Mouse (Mus musculus) ES-Bruce4 (cell line): ENCODE measurements at regions not wholly inside any gene's neighbourhood (a gene's known extent, or its start where the extent isn't known, plus 50 kb on each side); places are given as distances from the start of the nearest gene placed in this dataset.

Source experiments
- H3K27ac ChIP-seq: 2 replicates; pipeline ENCODE4 v1.5.1; 2012; ENCODE audit warnings: low read length, inconsistent platforms; ENCODE audit not compliant: insufficient read depth
- H3K27me3 ChIP-seq: 2 replicates; pipeline ENCODE4 v1.6.1; 2012; ENCODE audit warnings: mild to moderate bottlenecking, low read length, inconsistent platforms; ENCODE audit not compliant: control insufficient read depth, poor library complexity, insufficient read depth, severe bottlenecking
- H3K36me3 ChIP-seq: 2 replicates; pipeline ENCODE4 v1.6.1; 2012; ENCODE audit warnings: inconsistent platforms, mild to moderate bottlenecking, low read length, moderate library complexity; ENCODE audit not compliant: control insufficient read depth, poor library complexity, insufficient read depth, severe bottlenecking
- H3K4me1 ChIP-seq: one replicate; pipeline ENCODE4 v1.8.1; 2011; ENCODE audit warnings: low read length; ENCODE audit not compliant: control insufficient read depth, insufficient read depth
- H3K4me3 ChIP-seq: 2 replicates; pipeline ENCODE4 v1.5.1; 2011; ENCODE audit warnings: low read depth, mild to moderate bottlenecking, low read length
- H3K9ac ChIP-seq: 2 replicates; pipeline ENCODE4 v1.6.1; 2012; ENCODE audit warnings: low read depth, mild to moderate bottlenecking, inconsistent platforms; ENCODE audit not compliant: poor library complexity, severe bottlenecking
- H3K9me3 ChIP-seq: replicated peaks from 2 replicates; pipeline ENCODE4 v1.6.1; 2012; ENCODE audit warnings: mild to moderate bottlenecking, low read length, inconsistent platforms; ENCODE audit not compliant: control insufficient read depth, poor library complexity, insufficient read depth, severe bottlenecking
- CTCF ChIP-seq: IDR thresholded peaks from one replicate; pipeline ENCODE4 v1.8.1; 2011; ENCODE audit warnings: low read depth, low read length
- EP300 ChIP-seq: IDR thresholded peaks from 2 replicates; pipeline ENCODE4 v1.6.1; 2011; ENCODE audit warnings: low read depth, low read length; ENCODE audit not compliant: insufficient read depth
- POLR2A ChIP-seq: IDR thresholded peaks from one replicate; pipeline ENCODE4 v1.8.1; 2011; ENCODE audit warnings: low read length; ENCODE audit not compliant: insufficient read depth

DNA sequence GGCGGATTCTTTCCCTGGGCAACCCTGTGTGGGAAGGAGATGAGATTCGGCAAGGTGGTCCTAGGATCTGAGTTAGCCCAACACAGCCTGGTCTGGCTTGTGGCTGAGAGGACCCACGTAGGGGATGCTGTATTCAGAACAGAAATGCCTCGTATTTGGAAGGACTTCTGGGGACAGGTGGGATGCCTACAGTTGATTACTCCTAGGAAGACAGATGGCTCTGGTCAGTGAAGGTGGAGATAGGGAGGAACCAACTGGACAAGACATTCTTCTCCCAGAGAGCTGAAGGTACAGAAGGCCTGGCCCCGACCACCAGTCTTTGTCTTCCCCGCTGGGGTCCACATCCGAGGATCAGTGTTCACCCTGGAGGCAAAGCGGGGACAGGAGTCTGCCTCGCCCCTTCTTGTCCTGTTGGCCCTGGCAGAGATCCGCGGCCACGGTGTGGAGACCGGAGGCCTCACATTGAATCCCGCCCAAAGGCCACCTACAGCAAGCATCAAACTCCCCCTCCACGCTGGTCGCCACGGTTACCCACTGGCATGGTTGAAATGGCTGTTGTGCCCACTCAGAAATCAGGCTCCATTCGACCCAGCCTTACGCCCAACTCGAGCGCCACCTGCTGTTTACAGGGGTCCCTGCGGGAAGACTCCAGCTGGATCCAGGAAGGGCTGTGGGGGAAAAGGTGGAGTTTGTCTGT lies 182.4 kb downstream of the Cdc5l start:
- Histone ChIP-seq H3K27me3 (no peaks in the 10 kb centered on the region), H3K4me3 (peak overlapping the region; percentile 35), H3K9ac (no peak overlapping the region), H3K9me3 (no peaks in the 10 kb centered on the region), H3K4me1 (no peaks in the 10 kb centered on the region), H3K27ac (no peak overlapping the region), H3K36me3 (no peaks in the 10 kb centered on the region)
- peak; percentile 85 for TF ChIP-seq CTCF
- TF ChIP-seq POLR2A = no peak

GRCm38 (mm10) chr17:45250450-45250849 lies 183.1 kb downstream of the Cdc5l start:
- H3K27ac ChIP-seq = no peak overlapping the region

GRCm38 (mm10) chr17:45247142-45248137 lies 186.1 kb downstream of the Cdc5l start:
- Histone ChIP-seq H3K36me3 (no peaks in the 10 kb centered on the region), H3K27me3 (no peaks in the 10 kb centered on the region), H3K9ac (no peak overlapping the region), H3K4me3 (no peak overlapping the region), H3K4me1 (no peaks in the 10 kb centered on the region), H3K27ac (no peak overlapping the region), H3K9me3 (no peaks in the 10 kb centered on the region)
- TF ChIP-seq POLR2A (no peak), EP300 (no peak), CTCF (no peak)

More at GRCm38 (mm10) chr17:45250450-45250849, 183.1 kb downstream of the Cdc5l start:
- Histone ChIP-seq H3K36me3 (no peaks in the 10 kb centered on the region), H3K4me3 (no peak overlapping the region), H3K27me3 (no peaks in the 10 kb centered on the region), H3K9ac (no peak overlapping the region), H3K9me3 (no peaks in the 10 kb centered on the region), H3K4me1 (no peaks in the 10 kb centered on the region)
- no peak for TF ChIP-seq CTCF
- TF ChIP-seq EP300 = no peak
- no peak for TF ChIP-seq POLR2A

- Histone ChIP-seq H3K27ac (no peak overlapping the region), H3K9me3 (no peaks in the 10 kb centered on the region), H3K36me3 (no peaks in the 10 kb centered on the region), H3K4me1 (no peaks in the 10 kb centered on the region), H3K9ac (no peak overlapping the region), H3K27me3 (no peaks in the 10 kb centered on the region), H3K4me3 (no peak overlapping the region)
- TF ChIP-seq POLR2A (no peak), CTCF (no peak), EP300 (no peak)
Measured at GRCm38 (mm10) chr17:45244870-45245269, 188.7 kb downstream of the Cdc5l start.

DNA sequence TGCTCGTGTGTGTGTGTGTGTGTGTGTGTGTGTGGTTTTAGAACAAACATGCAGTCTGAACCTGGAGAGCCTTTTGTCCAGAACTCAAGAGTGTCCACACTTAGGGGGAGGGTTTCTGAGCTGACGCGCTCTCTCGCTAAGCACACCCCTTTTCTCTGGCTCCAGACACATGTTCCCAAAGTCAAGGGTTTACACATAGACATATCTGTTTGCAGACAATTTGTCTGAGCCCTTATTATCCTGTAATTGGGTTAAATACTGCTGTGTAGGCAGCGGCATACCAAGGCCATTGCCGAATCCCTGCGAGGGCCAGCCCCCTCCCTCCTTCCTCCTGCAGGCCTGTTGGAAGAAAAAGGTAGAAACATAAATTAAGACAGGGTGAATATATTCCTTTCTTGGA lies 190.4 kb downstream of the Cdc5l start:
- no peaks in the 10 kb centered on the region for H3K4me1 ChIP-seq
- H3K9me3 ChIP-seq = no peaks in the 10 kb centered on the region
- H3K36me3 ChIP-seq = no peaks in the 10 kb centered on the region
- H3K9ac ChIP-seq = no peak overlapping the region
- TF ChIP-seq POLR2A = no peak
- no peak for TF ChIP-seq EP300
- TF ChIP-seq CTCF = no peak
- no peak overlapping the region for H3K4me3 ChIP-seq
- no peaks in the 10 kb centered on the region for H3K27me3 ChIP-seq
- H3K27ac ChIP-seq = no peak overlapping the region

DNA sequence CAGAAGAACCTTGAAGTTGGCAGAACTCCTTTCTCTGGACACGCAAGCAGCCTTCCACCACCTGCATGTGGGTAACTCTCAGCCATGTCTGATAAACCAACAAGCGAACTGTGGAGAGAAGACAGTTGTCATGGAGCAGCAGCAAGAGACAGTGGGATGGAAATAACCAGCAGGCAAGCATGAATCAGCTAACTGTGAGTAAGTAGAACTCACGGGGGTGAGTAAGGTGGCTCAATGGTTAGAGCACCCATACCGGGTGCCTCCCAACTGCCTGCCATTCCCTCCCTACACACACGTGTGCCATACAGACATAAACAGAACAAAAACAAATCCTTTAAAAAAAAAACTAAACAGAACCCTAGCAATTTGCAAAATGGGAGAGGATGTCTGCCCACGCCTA lies 191.5 kb downstream of the Cdc5l start:
- Histone ChIP-seq H3K27me3 (no peaks in the 10 kb centered on the region), H3K9me3 (no peaks in the 10 kb centered on the region), H3K4me1 (no peaks in the 10 kb centered on the region), H3K27ac (no peak overlapping the region), H3K4me3 (no peak overlapping the region), H3K9ac (no peak overlapping the region), H3K36me3 (no peaks in the 10 kb centered on the region)
- TF ChIP-seq EP300 (no peak), POLR2A (no peak), CTCF (no peak)
